Mouse (Mus musculus): ENCODE measurements around the gene Zgrf1.

The Zgrf1 gene

GRCm38 (mm10) chr3:127558201-127558600 is 4.9 kb downstream of the Zgrf1 start:
- DNase-seq (ENCODE audit: low read depth, low spot score) = no peak

GRCm38 (mm10) chr3:127562974-127563373 is 9.7 kb downstream of the Zgrf1 start:
- no peak for DNase-seq (ENCODE audit: low read depth, low spot score)

- DNase-seq (ENCODE audit: low read depth, low spot score) = no peak
These were observed 11.8 kb downstream of the Zgrf1 start for GRCm38 (mm10) chr3:127565129-127565528.

- peak; percentile 38 for DNase-seq (ENCODE audit: low read depth, low spot score)
These were observed 19.3 kb downstream of the Zgrf1 start for GRCm38 (mm10) chr3:127572557-127572956.

GRCm38 (mm10) chr3:127597136-127597535 is 43.8 kb downstream of the Zgrf1 start:
- no peak for DNase-seq (ENCODE audit: low read depth, low spot score)

- DNase-seq (ENCODE audit: low read depth, low spot score) = no peak
These were observed 54.8 kb downstream of the Zgrf1 start for GRCm38 (mm10) chr3:127608109-127608508.

- no peak for DNase-seq (ENCODE audit: low read depth, low spot score)
These were observed 72.0 kb downstream of the Zgrf1 start for GRCm38 (mm10) chr3:127625296-127625695.

- DNase-seq (ENCODE audit: low read depth, low spot score) = no peak
These were observed 72.6 kb downstream of the Zgrf1 start for GRCm38 (mm10) chr3:127625701-127626399.

- no peak for DNase-seq (ENCODE audit: low read depth, low spot score)
These were observed 73.2 kb downstream of the Zgrf1 start for GRCm38 (mm10) chr3:127626524-127626923.

GRCm38 (mm10) chr3:127627151-127627955 is 74.1 kb downstream of the Zgrf1 start:
- DNase-seq (ENCODE audit: low read depth, low spot score) = no peak

- DNase-seq (ENCODE audit: low read depth, low spot score) = no peak
These were observed 74.6 kb downstream of the Zgrf1 start for GRCm38 (mm10) chr3:127627956-127628310.

GRCm38 (mm10) chr3:127628311-127629184 is 75.3 kb downstream of the Zgrf1 start:
- no peak for DNase-seq (ENCODE audit: low read depth, low spot score)

- DNase-seq (ENCODE audit: low read depth, low spot score) = no peak
These were observed 76.9 kb downstream of the Zgrf1 start for GRCm38 (mm10) chr3:127630190-127630589.

- DNase-seq (ENCODE audit: low read depth, low spot score) = no peak
These were observed 77.6 kb downstream of the Zgrf1 start for GRCm38 (mm10) chr3:127630735-127631372.

GRCm38 (mm10) chr3:127631582-127631981 is 78.3 kb downstream of the Zgrf1 start:
- DNase-seq (ENCODE audit: low read depth, low spot score) = no peak

- peak; percentile 68 for DNase-seq (ENCODE audit: low read depth, low spot score)
These were observed 79.2 kb downstream of the Zgrf1 start for GRCm38 (mm10) chr3:127632531-127632930.

GRCm38 (mm10) chr3:127633080-127634032 is 80.1 kb downstream of the Zgrf1 start, which contains the start of gene Neurog2:
Gene Neurog2, plus strand, starts transcription at chr3:127633135.
- DNase-seq (ENCODE audit: low read depth, low spot score) = no peak

- peak; percentile 62 for DNase-seq (ENCODE audit: low read depth, low spot score)
These were observed 81.1 kb downstream of the Zgrf1 start for GRCm38 (mm10) chr3:127634101-127634983.

GRCm38 (mm10) chr3:127634984-127635349 is 81.7 kb downstream of the Zgrf1 start:
- DNase-seq (ENCODE audit: low read depth, low spot score) = no peak

All from retina, postnatal 7 days (tissue).